Mouse (Mus musculus) forebrain, embryonic 16.5 days (tissue): Measurements from ENCODE around the gene Gpr62. TPM values are rescaled to one million over a fixed set of nuclear protein-coding genes. Genes with fewer than 3 reads are reported as not detected.

ENCODE experiments used
- ATAC-seq: fragments of 200-750 bp; cut with Nextera tagmentation; 2 replicates; pipeline ENCODE4 v1.8.0; 2017; ENCODE audit warnings: mild to moderate bottlenecking, moderate library complexity
- H3K27ac ChIP-seq: fragments of 300-500 bp; sonication (generic); 2 replicates; pipeline ENCODE4 v1.5.1; 2014; ENCODE audit warnings: low read length, control low read depth
- H3K27me3 ChIP-seq: fragments of 300-500 bp; sonication (generic); replicated peaks from 2 replicates; pipeline ENCODE4 v1.6.1; 2014; ENCODE audit warnings: low read length; ENCODE audit not compliant: control insufficient read depth, insufficient read depth
- H3K36me3 ChIP-seq: fragments of 300-500 bp; sonication (generic); 2 replicates; pipeline ENCODE4 v1.6.1; 2014; ENCODE audit not compliant: control insufficient read depth, insufficient read depth
- H3K4me1 ChIP-seq: fragments of 300-500 bp; sonication (generic); replicated peaks from 2 replicates; pipeline ENCODE4 v1.6.1; 2014; ENCODE audit warnings: low read length; ENCODE audit not compliant: control insufficient read depth, insufficient read depth
- H3K4me2 ChIP-seq: fragments of 300-500 bp; sonication (generic); 2 replicates; pipeline ENCODE4 v1.6.1; 2014; ENCODE audit warnings: mild to moderate bottlenecking, low read length, control low read depth
- H3K4me3 ChIP-seq: fragments of 300-500 bp; sonication (generic); replicated peaks from 2 replicates; pipeline ENCODE4 v1.5.1; 2014; ENCODE audit warnings: mild to moderate bottlenecking, low read length, control low read depth
- H3K9ac ChIP-seq: fragments of 300-500 bp; sonication (generic); replicated peaks from 2 replicates; pipeline ENCODE4 v1.6.1; 2014; ENCODE audit warnings: low read depth, low read length, control low read depth
- H3K9me3 ChIP-seq: fragments of 300-500 bp; sonication (generic); 2 replicates; pipeline ENCODE4 v1.6.1; 2016; ENCODE audit warnings: low read length; ENCODE audit not compliant: control insufficient read depth
- WGBS: fragments of 180-500 bp; shearing (Covaris S2); extraction: QIAGEN DNeasy Blood & Tissue Kit; methylation state at CpG from one replicate; pipeline ENCODE4 v1.1.7; 2014; 5-methylcytosine and 5-hydroxymethylcytosine counted together
- polyA plus RNA-seq: library from polyadenylated mRNA; unstranded; fragments of >200 nt; fragmentation: Nextera tagmentation; extraction: Ambion mirVana; gene quantifications from 2 replicates; pipeline ENCODE4 v1.2.1, GENCODE M21; 2015

Gpr62 gene
- polyA plus RNA-seq, 1 experiment from 2014 or later: 0.48 TPM

GRCm38 (mm10) chr9:106454071-106454761 lies 11.5 kb downstream of the Gpr62 start:
- peak overlapping the region; percentile 78 for H3K4me3 ChIP-seq
- H3K27ac ChIP-seq: peak overlapping the region; percentile 89
- 0% methylated on average over 17 of the region's 20 CpGs for WGBS
- peak; percentile 13 for ATAC-seq
- peaks cover 55% of the 10 kb centered on the region for H3K4me1 ChIP-seq
- H3K27me3 ChIP-seq: no peaks in the 10 kb centered on the region
- no peaks in the 10 kb centered on the region for H3K9me3 ChIP-seq
- H3K9ac ChIP-seq: peak overlapping the region; percentile 96
- peak overlapping the region; percentile 99 for H3K4me2 ChIP-seq
- no peaks in the 10 kb centered on the region for H3K36me3 ChIP-seq

- Histone ChIP-seq H3K9ac (peak within 1 kb of the TSS; percentile 96), H3K27ac (peak within 1 kb of the TSS; percentile 89), H3K36me3 (no peaks in the 10 kb centered on the region), H3K4me1 (peaks cover 55% of the 10 kb centered on the region), H3K9me3 (no peaks in the 10 kb centered on the region), H3K27me3 (no peaks in the 10 kb centered on the region), H3K4me3 (peak within 1 kb of the TSS; percentile 78), H3K4me2 (peak within 1 kb of the TSS; percentile 99)
- peak; percentile 72 for ATAC-seq
- WGBS: 0% methylated on average over 40 of the region's 74 CpGs
These were observed 12.3 kb downstream of the Gpr62 start, which contains the start of gene Pcbp4 for GRCm38 (mm10) chr9:106453271-106454070. Gene Pcbp4 (plus strand): TSS chr9:106453291.

- H3K27ac ChIP-seq: peak overlapping the region; percentile 89
- peaks cover 55% of the 10 kb centered on the region for H3K4me1 ChIP-seq
- H3K9me3 ChIP-seq: no peaks in the 10 kb centered on the region
- 0% methylated on average over 7 of the region's 7 CpGs for WGBS
- no peaks in the 10 kb centered on the region for H3K36me3 ChIP-seq
- H3K4me2 ChIP-seq: peak overlapping the region; percentile 99
- no peak for ATAC-seq
- peak overlapping the region; percentile 96 for H3K9ac ChIP-seq
- H3K27me3 ChIP-seq: no peaks in the 10 kb centered on the region
- H3K4me3 ChIP-seq: peak overlapping the region; percentile 78
These were observed 12.9 kb downstream of the Gpr62 start for GRCm38 (mm10) chr9:106452821-106453220.

GRCm38 (mm10) chr9:106452351-106452750 lies 13.4 kb downstream of the Gpr62 start:
- H3K4me3 ChIP-seq: peak overlapping the region; percentile 78; the same call in 1 of the 2 replicates
- ATAC-seq: no peak
- H3K4me1 ChIP-seq: peaks cover 54% of the 10 kb centered on the region

GRCm38 (mm10) chr9:106451899-106452298 lies 13.8 kb downstream of the Gpr62 start:
- Histone ChIP-seq H3K4me1 (peaks cover 51% of the 10 kb centered on the region), H3K9ac (no peak overlapping the region)
- 67% methylated on average over 2 of the region's 2 CpGs for WGBS

More at GRCm38 (mm10) chr9:106452351-106452750, 13.4 kb downstream of the Gpr62 start:
- no peak overlapping the region for H3K27ac ChIP-seq
- 20% methylated on average over 6 of the region's 6 CpGs for WGBS
- H3K9ac ChIP-seq: no peak overlapping the region
- H3K36me3 ChIP-seq: no peaks in the 10 kb centered on the region
- H3K27me3 ChIP-seq: no peaks in the 10 kb centered on the region
- no peaks in the 10 kb centered on the region for H3K9me3 ChIP-seq
- H3K4me2 ChIP-seq: peak overlapping the region; percentile 99

GRCm38 (mm10) chr9:106451298-106451697 lies 14.4 kb downstream of the Gpr62 start:
- H3K4me2 ChIP-seq: no peak overlapping the region
- H3K9ac ChIP-seq: no peak overlapping the region
- H3K4me3 ChIP-seq: no peak overlapping the region
- no peak overlapping the region for H3K27ac ChIP-seq
- H3K36me3 ChIP-seq: no peaks in the 10 kb centered on the region
- no peaks in the 10 kb centered on the region for H3K27me3 ChIP-seq
- 77% methylated on average over 11 of the region's 11 CpGs for WGBS
- H3K9me3 ChIP-seq: no peaks in the 10 kb centered on the region
- ATAC-seq: no peak
- H3K4me1 ChIP-seq: peaks cover 51% of the 10 kb centered on the region

More at GRCm38 (mm10) chr9:106451899-106452298, 13.8 kb downstream of the Gpr62 start:
- Histone ChIP-seq H3K27ac (no peak overlapping the region), H3K36me3 (no peaks in the 10 kb centered on the region), H3K4me2 (no peak overlapping the region), H3K9me3 (no peaks in the 10 kb centered on the region), H3K27me3 (no peaks in the 10 kb centered on the region), H3K4me3 (no peak overlapping the region)
- ATAC-seq: no peak

- ATAC-seq: no peak
- Histone ChIP-seq H3K36me3 (no peaks in the 10 kb centered on the region), H3K4me2 (no peak overlapping the region), H3K27ac (no peak overlapping the region), H3K9ac (no peak overlapping the region), H3K4me1 (peaks cover 47% of the 10 kb centered on the region), H3K27me3 (no peaks in the 10 kb centered on the region), H3K4me3 (no peak overlapping the region), H3K9me3 (no peaks in the 10 kb centered on the region)
- WGBS: 23% methylated on average over 9 of the region's 9 CpGs
These were observed 15.1 kb downstream of the Gpr62 start for GRCm38 (mm10) chr9:106450661-106451060.

GRCm38 (mm10) chr9:106449947-106450346 lies 15.8 kb downstream of the Gpr62 start:
- Histone ChIP-seq H3K4me1 (peaks cover 40% of the 10 kb centered on the region), H3K27me3 (no peaks in the 10 kb centered on the region), H3K27ac (no peak overlapping the region), H3K4me2 (no peak overlapping the region), H3K9me3 (no peaks in the 10 kb centered on the region), H3K9ac (no peak overlapping the region), H3K36me3 (no peaks in the 10 kb centered on the region), H3K4me3 (no peak overlapping the region)
- no peak for ATAC-seq
- WGBS: 92% methylated on average over 8 of the region's 8 CpGs

GRCm38 (mm10) chr9:106448498-106449031 lies 17.2 kb downstream of the Gpr62 start:
- 1% methylated on average over 23 of the region's 23 CpGs for WGBS
- no peak overlapping the region for H3K27ac ChIP-seq
- no peaks in the 10 kb centered on the region for H3K9me3 ChIP-seq
- peak overlapping the region; percentile 58 for H3K9ac ChIP-seq
- H3K36me3 ChIP-seq: no peaks in the 10 kb centered on the region
- peaks cover 38% of the 10 kb centered on the region for H3K4me1 ChIP-seq
- no peaks in the 10 kb centered on the region for H3K27me3 ChIP-seq
- peak overlapping the region; percentile 78 for H3K4me2 ChIP-seq
- peak; percentile 60 for ATAC-seq
- peak overlapping the region; percentile 44 for H3K4me3 ChIP-seq
